Mouse (Mus musculus) forebrain, postnatal 0 days (tissue): ENCODE results near the gene Smyd3. TPM values are rescaled to one million over a fixed set of nuclear protein-coding genes. Genes with fewer than 3 reads are reported as not detected.

Experiments
- ATAC-seq: fragments of 200-750 bp; cut with Nextera tagmentation; 2 replicates; pipeline ENCODE4 v1.8.0; 2017; ENCODE audit warnings: mild to moderate bottlenecking, moderate library complexity
- DNase-seq: peaks from one replicate; pipeline ENCODE4 v3.0.0-alpha.2; 2015
- H3K27ac ChIP-seq: fragments of 300-500 bp; sonication (generic); 2 replicates; pipeline ENCODE4 v1.5.1; 2014; ENCODE audit warnings: low read depth, mild to moderate bottlenecking, antibody characterized with exemption, low read length, moderate library complexity, mixed read lengths
- H3K27me3 ChIP-seq: fragments of 300-500 bp; sonication (generic); 2 replicates; pipeline ENCODE4 v1.6.1; 2014; ENCODE audit warnings: mild to moderate bottlenecking, low read length, mixed read lengths; ENCODE audit not compliant: insufficient read depth
- H3K36me3 ChIP-seq: fragments of 300-500 bp; sonication (generic); 2 replicates; pipeline ENCODE4 v1.6.1; 2014; ENCODE audit warnings: mild to moderate bottlenecking, moderate library complexity; ENCODE audit not compliant: insufficient read depth
- H3K4me1 ChIP-seq: fragments of 300-500 bp; sonication (generic); 2 replicates; pipeline ENCODE4 v1.6.1; 2014; ENCODE audit warnings: antibody characterized with exemption; ENCODE audit not compliant: insufficient read depth
- H3K4me2 ChIP-seq: fragments of 300-500 bp; sonication (generic); 2 replicates; pipeline ENCODE4 v1.6.1; 2014; ENCODE audit warnings: low read depth, mild to moderate bottlenecking, moderate library complexity
- H3K4me3 ChIP-seq: fragments of 300-500 bp; sonication (generic); 2 replicates; pipeline ENCODE4 v1.5.1; 2014; ENCODE audit warnings: low read depth, low read length, mixed read lengths
- H3K9ac ChIP-seq: fragments of 300-500 bp; sonication (generic); 2 replicates; pipeline ENCODE4 v1.6.1; 2014; ENCODE audit warnings: mild to moderate bottlenecking
- H3K9me3 ChIP-seq: fragments of 300-500 bp; sonication (generic); 2 replicates; pipeline ENCODE4 v1.6.1; 2016; ENCODE audit warnings: low read length
- CTCF ChIP-seq: sonication (generic); IDR thresholded peaks from 2 replicates; pipeline ENCODE4 v1.5.1; 2016; ENCODE audit warnings: antibody characterized with exemption, control low read depth, low read depth
- WGBS: fragments of 180-500 bp; shearing (Covaris S2); extraction: QIAGEN DNeasy Blood & Tissue Kit; methylation state at CpG from one replicate; pipeline ENCODE4 v1.1.7; 2014; 5-methylcytosine and 5-hydroxymethylcytosine counted together
- polyA plus RNA-seq: library from polyadenylated mRNA; unstranded; fragments of >200 nt; fragmentation: Nextera tagmentation; extraction: Ambion mirVana; gene quantifications from 2 replicates; pipeline ENCODE4 v1.2.1, GENCODE M21; 2015
- total RNA-seq: library from RNA; depleted of rRNA; stranded (reverse); fragments of >200 nt; gene quantifications from 2 replicates; pipeline ENCODE4 v1.2.3, GENCODE M21; 2014

Smyd3 gene
- total and polyA plus RNA-seq, 2 experiments from 2014 or later = 19.0 to 27.6 TPM

DNA sequence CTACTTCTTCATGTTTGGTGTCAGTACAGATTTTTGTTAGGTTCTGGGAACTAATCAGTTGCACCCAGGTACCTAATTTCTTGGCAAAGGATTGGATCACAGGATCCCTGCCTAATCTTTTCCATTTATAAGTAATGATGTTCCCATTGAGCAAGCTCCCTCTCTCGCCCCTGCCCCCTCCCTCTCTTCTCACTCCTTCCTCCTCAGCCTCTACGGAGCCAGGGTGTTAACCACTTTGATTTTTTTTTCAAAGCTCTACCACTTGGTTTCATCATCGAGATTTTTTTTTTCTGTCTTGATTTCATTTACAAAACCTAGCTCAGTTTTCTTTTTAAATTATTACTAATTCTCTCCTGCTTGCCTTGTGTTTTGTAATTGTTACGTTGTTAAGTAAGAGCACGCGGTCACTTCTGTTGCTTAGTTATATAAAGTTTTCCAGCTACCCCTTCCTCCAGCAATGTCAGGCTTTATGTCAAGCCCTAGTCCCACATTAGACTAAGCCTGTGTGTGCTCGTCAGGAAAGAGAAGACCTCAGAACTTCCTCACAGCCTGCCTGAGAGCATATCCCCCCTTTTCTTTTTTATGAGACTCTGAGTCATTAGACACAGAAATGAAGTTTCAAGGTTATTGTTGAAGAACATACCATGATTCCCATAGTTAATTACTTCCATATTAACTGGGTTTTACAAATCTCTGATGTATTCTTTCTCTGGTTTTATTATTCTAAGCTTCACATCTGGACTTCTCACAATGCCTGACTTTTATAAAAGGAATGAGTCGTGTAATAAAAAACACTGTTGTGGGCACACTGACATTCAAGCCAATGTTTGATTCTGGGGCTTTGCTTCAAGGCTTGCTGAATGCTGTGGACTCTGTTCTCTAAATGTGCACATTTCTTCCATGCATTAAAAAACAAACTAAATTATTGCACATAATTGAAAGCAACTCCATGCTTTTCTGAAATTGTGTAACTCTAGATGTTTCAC, 156.1 kb downstream of the Smyd3 start:
- Histone ChIP-seq H3K36me3 (no peaks in the 10 kb centered on the region), H3K4me1 (no peaks in the 10 kb centered on the region), H3K27me3 (no peaks in the 10 kb centered on the region), H3K9ac (no peak overlapping the region), H3K9me3 (no peaks in the 10 kb centered on the region), H3K4me3 (no peak overlapping the region), H3K4me2 (no peak overlapping the region), H3K27ac (no peak overlapping the region)
- 61% methylated on average over 8 of the region's 8 CpGs for WGBS
- ATAC-seq = no peak
- no peak for TF ChIP-seq CTCF
- no peak for DNase-seq

DNA sequence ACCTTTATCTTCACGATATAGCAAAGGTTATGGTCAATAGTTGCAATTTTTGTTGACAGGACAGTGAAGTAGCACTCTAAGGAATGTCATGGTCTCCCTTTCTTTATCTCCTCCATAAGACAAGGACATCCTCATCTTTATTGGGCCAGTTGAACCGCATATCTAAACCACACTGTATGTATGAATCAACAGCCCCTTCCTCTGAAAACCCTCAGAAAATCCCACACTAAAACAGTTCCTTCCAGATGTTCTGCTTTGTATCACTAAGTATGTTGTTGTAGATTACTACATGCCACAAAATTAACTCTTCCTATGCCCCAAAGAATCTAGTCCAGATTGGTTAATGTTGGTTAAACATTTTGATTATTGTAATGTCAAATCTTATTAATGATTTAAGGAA, 160.7 kb downstream of the Smyd3 start:
- Histone ChIP-seq H3K4me2 (no peak overlapping the region), H3K4me3 (no peak overlapping the region), H3K27ac (no peak overlapping the region), H3K9ac (no peak overlapping the region), H3K36me3 (no peaks in the 10 kb centered on the region), H3K27me3 (no peaks in the 10 kb centered on the region), H3K4me1 (no peaks in the 10 kb centered on the region), H3K9me3 (no peaks in the 10 kb centered on the region)
- WGBS = 91% methylated on average over 2 of the region's 2 CpGs
- no peak for ATAC-seq
- no peak for DNase-seq
- TF ChIP-seq CTCF = no peak

DNA sequence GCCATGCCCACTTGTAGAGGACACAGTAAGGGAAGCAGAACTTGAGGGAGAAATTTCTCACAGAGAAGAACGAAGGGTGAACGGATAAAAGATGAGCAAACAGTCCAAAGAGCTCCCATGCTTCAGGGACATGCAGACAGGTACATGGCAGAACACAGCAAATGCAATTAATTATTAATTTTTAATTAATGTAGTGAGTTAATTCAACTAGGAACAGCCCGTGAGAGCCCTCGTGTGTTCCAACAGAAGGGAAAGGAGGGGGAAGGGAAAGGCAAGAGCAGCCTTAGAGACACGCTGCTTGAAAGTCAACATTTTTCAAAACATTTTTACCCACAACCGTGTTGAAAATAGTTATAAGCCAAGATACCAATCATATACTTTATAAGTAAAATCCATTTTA, 163.6 kb downstream of the Smyd3 start:
- no peak for TF ChIP-seq CTCF
- H3K4me3 ChIP-seq = no peak overlapping the region
- WGBS = 76% methylated on average over 6 of the region's 6 CpGs
- no peak overlapping the region for H3K4me2 ChIP-seq
- H3K27me3 ChIP-seq = no peaks in the 10 kb centered on the region
- H3K4me1 ChIP-seq = no peaks in the 10 kb centered on the region
- no peaks in the 10 kb centered on the region for H3K9me3 ChIP-seq
- ATAC-seq (no peak), DNase-seq (no peak)
- no peaks in the 10 kb centered on the region for H3K36me3 ChIP-seq
- H3K9ac ChIP-seq = no peak overlapping the region
- no peak overlapping the region for H3K27ac ChIP-seq

DNA sequence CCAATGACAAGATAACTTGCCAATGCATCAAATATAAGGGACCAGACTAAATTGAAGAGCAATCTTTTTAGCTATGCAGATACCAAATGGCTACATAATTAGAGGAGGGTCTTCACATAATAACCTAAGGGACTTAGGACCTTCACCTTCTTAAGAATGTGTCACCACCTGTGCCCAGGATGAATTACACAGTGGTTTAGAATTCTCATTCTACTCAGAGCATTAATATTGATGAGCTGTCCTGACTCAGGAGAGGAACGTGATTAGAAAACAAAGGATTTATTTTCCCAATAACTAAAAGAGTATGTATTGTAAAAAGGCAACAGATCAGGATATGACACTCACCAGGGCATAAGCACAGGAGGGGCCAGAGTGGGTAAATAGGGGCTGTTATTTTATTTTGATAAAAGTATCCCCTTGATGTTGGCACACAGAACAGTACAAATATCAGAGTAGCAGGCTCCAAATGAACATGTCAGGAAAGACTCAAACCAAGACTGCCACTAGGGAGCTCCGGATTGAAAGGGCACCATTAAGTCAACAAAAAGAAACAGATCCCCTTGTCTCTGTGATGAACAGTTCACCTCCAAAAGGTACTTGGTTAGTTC, 172.4 kb downstream of the Smyd3 start:
- no peak overlapping the region for H3K27ac ChIP-seq
- DNase-seq (no peak), ATAC-seq (no peak)
- H3K4me2 ChIP-seq = no peak overlapping the region
- no peak overlapping the region for H3K9ac ChIP-seq
- no peak overlapping the region for H3K4me3 ChIP-seq
- H3K4me1 ChIP-seq = no peaks in the 10 kb centered on the region
- TF ChIP-seq CTCF = no peak
- no peaks in the 10 kb centered on the region for H3K27me3 ChIP-seq
- WGBS = 38% methylated on average over 2 of the region's 2 CpGs
- no peaks in the 10 kb centered on the region for H3K36me3 ChIP-seq
- no peaks in the 10 kb centered on the region for H3K9me3 ChIP-seq

DNA sequence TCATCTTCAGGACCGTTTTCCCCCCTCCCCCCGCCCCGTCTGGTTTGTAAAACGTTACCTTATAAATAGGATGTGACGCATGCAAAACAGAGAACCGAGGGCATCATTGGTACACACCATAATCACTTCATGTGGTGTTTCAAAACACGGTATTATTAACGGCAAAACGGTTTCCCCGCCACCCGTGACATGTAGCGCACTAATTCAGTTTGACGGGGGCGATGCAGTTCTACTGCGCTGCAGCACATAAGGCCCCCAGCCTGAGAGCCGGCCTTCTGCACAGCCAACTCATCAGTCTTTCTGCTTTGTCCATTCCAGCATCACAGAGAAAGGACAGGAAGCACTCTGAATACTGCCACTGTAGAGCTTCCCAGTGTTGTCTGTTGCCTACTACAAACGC, 174.4 kb downstream of the Smyd3 start:
- H3K4me2 ChIP-seq = no peak overlapping the region
- H3K36me3 ChIP-seq = no peaks in the 10 kb centered on the region
- H3K9me3 ChIP-seq = no peaks in the 10 kb centered on the region
- H3K27ac ChIP-seq = no peak overlapping the region
- 95% methylated on average over 17 of the region's 17 CpGs for WGBS
- ATAC-seq (no peak), DNase-seq (no peak)
- no peaks in the 10 kb centered on the region for H3K27me3 ChIP-seq
- 0 out of 2 replicates have a peak, but pooled peaks cover under 1% of the 10 kb centered on the region for H3K4me1 ChIP-seq
- TF ChIP-seq CTCF = no peak
- no peak overlapping the region for H3K9ac ChIP-seq
- no peak overlapping the region for H3K4me3 ChIP-seq

DNA sequence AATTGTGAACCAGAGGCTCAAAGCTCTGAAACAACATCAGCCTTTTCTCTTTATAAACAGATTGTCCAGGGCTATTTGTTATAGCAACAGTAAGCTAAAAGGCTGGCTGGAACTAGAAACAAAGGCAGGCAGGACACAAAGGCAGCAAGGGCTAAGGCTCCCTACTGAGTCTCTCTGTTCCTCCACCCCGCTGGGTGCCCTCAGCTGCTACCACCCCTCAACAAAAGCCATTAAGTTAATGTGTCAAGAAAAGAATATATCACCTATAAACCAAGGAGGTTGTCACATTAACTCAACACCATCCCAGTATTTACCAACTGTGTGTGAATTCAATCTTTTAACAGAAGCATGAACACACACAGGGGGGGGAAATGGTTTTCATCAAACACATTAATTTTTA, 176.3 kb downstream of the Smyd3 start:
- Histone ChIP-seq H3K4me1 (0 out of 2 replicates have a peak, but pooled peaks cover 2% of the 10 kb centered on the region), H3K9ac (no peak overlapping the region), H3K27ac (no peak overlapping the region), H3K36me3 (no peaks in the 10 kb centered on the region), H3K27me3 (no peaks in the 10 kb centered on the region), H3K4me3 (no peak overlapping the region), H3K9me3 (no peaks in the 10 kb centered on the region), H3K4me2 (no peak overlapping the region)
- no peak for TF ChIP-seq CTCF
- no peak for ATAC-seq
- no peak for DNase-seq
- 39% methylated on average over 1 of the region's 1 CpGs for WGBS

DNA sequence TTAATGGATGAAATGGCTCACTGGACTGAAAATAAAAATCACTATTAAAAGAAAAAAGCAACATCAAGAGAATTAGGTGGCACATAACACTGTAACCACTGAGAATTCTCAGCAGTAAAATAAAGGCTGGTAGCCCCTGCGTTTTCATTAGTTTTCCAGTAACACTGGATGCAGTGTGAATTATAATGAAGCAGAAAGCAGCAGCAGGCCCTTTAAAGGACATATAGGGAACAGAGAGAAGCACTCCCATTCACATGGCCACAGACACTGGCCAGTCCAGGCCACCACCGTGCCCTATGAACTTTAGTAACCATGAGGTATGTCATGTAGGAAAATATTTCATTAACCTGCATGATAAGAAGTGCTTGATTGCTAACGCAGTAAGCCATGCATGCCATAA, 178.8 kb downstream of the Smyd3 start:
- no peak for TF ChIP-seq CTCF
- H3K4me2 ChIP-seq = no peak overlapping the region
- no peak overlapping the region for H3K27ac ChIP-seq
- no peak overlapping the region for H3K9ac ChIP-seq
- DNase-seq (no peak), ATAC-seq (no peak)
- H3K4me1 ChIP-seq = 0 out of 2 replicates have a peak, but pooled peaks cover 2% of the 10 kb centered on the region
- H3K27me3 ChIP-seq = no peaks in the 10 kb centered on the region
- 60% methylated on average over 3 of the region's 3 CpGs for WGBS
- no peaks in the 10 kb centered on the region for H3K9me3 ChIP-seq
- H3K4me3 ChIP-seq = no peak overlapping the region
- no peaks in the 10 kb centered on the region for H3K36me3 ChIP-seq
